Mouse (Mus musculus): Measurements from ENCODE around the gene Gm4779. TPM values are rescaled to one million over a fixed set of nuclear protein-coding genes. Genes with fewer than 3 reads are reported as not detected.
"Not testable (repeated sequence)": the region's sequence is repeated elsewhere in the genome, so short reads cannot be mapped to it uniquely, and the experiment has no call there.

Gene Gm4779
- polyA plus RNA-seq (2014; fragmentation: Nextera tagmentation; extraction: Ambion mirVana): not detected in 2 replicates

- H3K9ac ChIP-seq (replicated peaks; ENCODE audit: low read length): no peak within 1 kb of the TSS
- H3K36me3 ChIP-seq (replicated peaks; ENCODE audit: control insufficient read depth, insufficient read depth, low read depth, low read length): no peaks in the 10 kb centered on the region
- no peaks in the 10 kb centered on the region for H3K4me1 ChIP-seq (ENCODE audit: control insufficient read depth, insufficient read depth, low read length)
- H3K4me3 ChIP-seq (ENCODE audit: low read depth, low read length): no peak within 1 kb of the TSS
- ATAC-seq (replicated peaks; ENCODE audit: insufficient number of reproducible peaks, low FRiP score, low TSS enrichment, low read depth): no peak
- H3K9me3 ChIP-seq (replicated peaks; ENCODE audit: control insufficient read depth, low read length): no peaks in the 10 kb centered on the region
- no peak within 1 kb of the TSS for H3K27ac ChIP-seq (replicated peaks; ENCODE audit: low read depth, low read length)
- DNase-seq (ENCODE audit: low spot score): no peak
- H3K27me3 ChIP-seq (ENCODE audit: control insufficient read depth, insufficient read depth, low read length): no peaks in the 10 kb centered on the region
- 95% methylated on average over 35 of the region's 35 CpGs for WGBS
- no peak within 1 kb of the TSS for H3K4me2 ChIP-seq (ENCODE audit: low read depth, low read length)
Observed at GRCm38 (mm10) chrX:101794342-101794741, at the start of gene Gm4779, which contains the start of gene 8030474K03Rik. Gene Gm4779, minus strand, starts transcription at chrX:101794423. Gene 8030474K03Rik, plus strand, starts transcription at chrX:101794656.

- H3K4me1 ChIP-seq (ENCODE audit: control insufficient read depth, insufficient read depth, low read length); H3K36me3 ChIP-seq (replicated peaks; ENCODE audit: control insufficient read depth, insufficient read depth, low read depth, low read length); ATAC-seq (replicated peaks; ENCODE audit: insufficient number of reproducible peaks, low FRiP score, low TSS enrichment, low read depth); H3K27me3 ChIP-seq (ENCODE audit: control insufficient read depth, insufficient read depth, low read length); H3K4me2 ChIP-seq (ENCODE audit: low read depth, low read length); H3K27ac ChIP-seq (replicated peaks; ENCODE audit: low read depth, low read length); DNase-seq (ENCODE audit: low spot score); H3K9ac ChIP-seq (replicated peaks; ENCODE audit: low read length); H3K4me3 ChIP-seq (ENCODE audit: low read depth, low read length); H3K9me3 ChIP-seq (replicated peaks; ENCODE audit: control insufficient read depth, low read length): not testable (repeated sequence)
Observed at GRCm38 (mm10) chrX:101819980-101820379, 25.8 kb upstream of the Gm4779 start.

- no peak for ATAC-seq (replicated peaks; ENCODE audit: insufficient number of reproducible peaks, low FRiP score, low TSS enrichment, low read depth)
- DNase-seq (ENCODE audit: low spot score): peak; percentile 27
- Histone ChIP-seq H3K27ac (replicated peaks; ENCODE audit: low read depth, low read length) (no peak overlapping the region), H3K4me3 (ENCODE audit: low read depth, low read length) (no peak overlapping the region), H3K27me3 (ENCODE audit: control insufficient read depth, insufficient read depth, low read length) (no peaks in the 10 kb centered on the region), H3K9ac (replicated peaks; ENCODE audit: low read length) (no peak overlapping the region), H3K9me3 (replicated peaks; ENCODE audit: control insufficient read depth, low read length) (no peaks in the 10 kb centered on the region), H3K4me1 (ENCODE audit: control insufficient read depth, insufficient read depth, low read length) (no peaks in the 10 kb centered on the region), H3K36me3 (replicated peaks; ENCODE audit: control insufficient read depth, insufficient read depth, low read depth, low read length) (no peaks in the 10 kb centered on the region), H3K4me2 (ENCODE audit: low read depth, low read length) (no peak overlapping the region)
- WGBS: 73% methylated on average over 1 of the region's 1 CpGs
Observed at GRCm38 (mm10) chrX:101819163-101819562, 24.9 kb upstream of the Gm4779 start.

GRCm38 (mm10) chrX:101811750-101812149, 17.5 kb upstream of the Gm4779 start:
- Histone ChIP-seq H3K27me3 (ENCODE audit: control insufficient read depth, insufficient read depth, low read length) (no peaks in the 10 kb centered on the region), H3K36me3 (replicated peaks; ENCODE audit: control insufficient read depth, insufficient read depth, low read depth, low read length) (no peaks in the 10 kb centered on the region), H3K4me2 (ENCODE audit: low read depth, low read length) (no peak overlapping the region), H3K27ac (replicated peaks; ENCODE audit: low read depth, low read length) (no peak overlapping the region), H3K9ac (replicated peaks; ENCODE audit: low read length) (no peak overlapping the region), H3K9me3 (replicated peaks; ENCODE audit: control insufficient read depth, low read length) (no peaks in the 10 kb centered on the region), H3K4me3 (ENCODE audit: low read depth, low read length) (no peak overlapping the region), H3K4me1 (ENCODE audit: control insufficient read depth, insufficient read depth, low read length) (no peaks in the 10 kb centered on the region)
- DNase-seq (ENCODE audit: low spot score) (no peak), ATAC-seq (replicated peaks; ENCODE audit: insufficient number of reproducible peaks, low FRiP score, low TSS enrichment, low read depth) (no peak)
- 72% methylated on average over 3 of the region's 3 CpGs for WGBS

- H3K36me3 ChIP-seq (replicated peaks; ENCODE audit: control insufficient read depth, insufficient read depth, low read depth, low read length): no peaks in the 10 kb centered on the region
- ATAC-seq (replicated peaks; ENCODE audit: insufficient number of reproducible peaks, low FRiP score, low TSS enrichment, low read depth) (no peak), DNase-seq (ENCODE audit: low spot score) (peak; percentile 59)
- no peaks in the 10 kb centered on the region for H3K27me3 ChIP-seq (ENCODE audit: control insufficient read depth, insufficient read depth, low read length)
- H3K27ac ChIP-seq (replicated peaks; ENCODE audit: low read depth, low read length): no peak overlapping the region
- H3K4me3 ChIP-seq (ENCODE audit: low read depth, low read length): no peak overlapping the region
- H3K9ac ChIP-seq (replicated peaks; ENCODE audit: low read length): no peak overlapping the region
- WGBS: 26% methylated on average over 2 of the region's 2 CpGs
- no peaks in the 10 kb centered on the region for H3K9me3 ChIP-seq (replicated peaks; ENCODE audit: control insufficient read depth, low read length)
- no peak overlapping the region for H3K4me2 ChIP-seq (ENCODE audit: low read depth, low read length)
- H3K4me1 ChIP-seq (ENCODE audit: control insufficient read depth, insufficient read depth, low read length): no peaks in the 10 kb centered on the region
Observed at GRCm38 (mm10) chrX:101805512-101805911, 11.3 kb upstream of the Gm4779 start.

- 51% methylated on average over 4 of the region's 4 CpGs for WGBS
- Histone ChIP-seq H3K4me1 (ENCODE audit: control insufficient read depth, insufficient read depth, low read length) (no peaks in the 10 kb centered on the region), H3K27ac (replicated peaks; ENCODE audit: low read depth, low read length) (no peak overlapping the region), H3K36me3 (replicated peaks; ENCODE audit: control insufficient read depth, insufficient read depth, low read depth, low read length) (no peaks in the 10 kb centered on the region), H3K4me3 (ENCODE audit: low read depth, low read length) (no peak overlapping the region), H3K9me3 (replicated peaks; ENCODE audit: control insufficient read depth, low read length) (no peaks in the 10 kb centered on the region), H3K9ac (replicated peaks; ENCODE audit: low read length) (no peak overlapping the region), H3K27me3 (ENCODE audit: control insufficient read depth, insufficient read depth, low read length) (no peaks in the 10 kb centered on the region), H3K4me2 (ENCODE audit: low read depth, low read length) (no peak overlapping the region)
- DNase-seq (ENCODE audit: low spot score) (peak; percentile 67), ATAC-seq (replicated peaks; ENCODE audit: insufficient number of reproducible peaks, low FRiP score, low TSS enrichment, low read depth) (no peak)
Observed at GRCm38 (mm10) chrX:101791551-101791950, 2.7 kb downstream of the Gm4779 start.

- Histone ChIP-seq H3K27ac (replicated peaks; ENCODE audit: low read depth, low read length) (no peak overlapping the region), H3K4me2 (ENCODE audit: low read depth, low read length) (no peak overlapping the region), H3K9me3 (replicated peaks; ENCODE audit: control insufficient read depth, low read length) (no peaks in the 10 kb centered on the region), H3K4me1 (ENCODE audit: control insufficient read depth, insufficient read depth, low read length) (no peaks in the 10 kb centered on the region), H3K27me3 (ENCODE audit: control insufficient read depth, insufficient read depth, low read length) (no peaks in the 10 kb centered on the region; the same call in 1 of the 2 replicates), H3K9ac (replicated peaks; ENCODE audit: low read length) (no peak overlapping the region), H3K4me3 (ENCODE audit: low read depth, low read length) (no peak overlapping the region), H3K36me3 (replicated peaks; ENCODE audit: control insufficient read depth, insufficient read depth, low read depth, low read length) (no peaks in the 10 kb centered on the region)
- DNase-seq (ENCODE audit: low spot score) (peak; percentile 70), ATAC-seq (replicated peaks; ENCODE audit: insufficient number of reproducible peaks, low FRiP score, low TSS enrichment, low read depth) (no peak)
- 35% methylated on average over 5 of the region's 5 CpGs for WGBS
Observed at GRCm38 (mm10) chrX:101772035-101772434, 22.2 kb downstream of the Gm4779 start.

- 54% methylated on average over 3 of the region's 3 CpGs for WGBS
Observed at GRCm38 (mm10) chrX:101770307-101770706, 23.9 kb downstream of the Gm4779 start.

More at GRCm38 (mm10) chrX:101770307-101770706, 23.9 kb downstream of the Gm4779 start:
- DNase-seq (ENCODE audit: low spot score) (no peak), ATAC-seq (replicated peaks; ENCODE audit: insufficient number of reproducible peaks, low FRiP score, low TSS enrichment, low read depth) (no peak)
- Histone ChIP-seq H3K4me3 (ENCODE audit: low read depth, low read length) (no peak overlapping the region), H3K27ac (replicated peaks; ENCODE audit: low read depth, low read length) (no peak overlapping the region), H3K9me3 (replicated peaks; ENCODE audit: control insufficient read depth, low read length) (no peaks in the 10 kb centered on the region), H3K9ac (replicated peaks; ENCODE audit: low read length) (no peak overlapping the region), H3K27me3 (ENCODE audit: control insufficient read depth, insufficient read depth, low read length) (no peaks in the 10 kb centered on the region; the same call in 1 of the 2 replicates), H3K4me1 (ENCODE audit: control insufficient read depth, insufficient read depth, low read length) (no peaks in the 10 kb centered on the region), H3K36me3 (replicated peaks; ENCODE audit: control insufficient read depth, insufficient read depth, low read depth, low read length) (no peaks in the 10 kb centered on the region), H3K4me2 (ENCODE audit: low read depth, low read length) (no peak overlapping the region)

Data from embryonic facial prominence, embryonic 11.5 days (tissue).